Mouse (Mus musculus): ENCODE measurements around the gene Bcl11b. TPM values are rescaled to one million over a fixed set of nuclear protein-coding genes. Genes with fewer than 3 reads are reported as not detected.

Bcl11b gene
- total and polyA plus RNA-seq, 2 experiments from 2014 or later: 70.1 to 122 TPM

DNA sequence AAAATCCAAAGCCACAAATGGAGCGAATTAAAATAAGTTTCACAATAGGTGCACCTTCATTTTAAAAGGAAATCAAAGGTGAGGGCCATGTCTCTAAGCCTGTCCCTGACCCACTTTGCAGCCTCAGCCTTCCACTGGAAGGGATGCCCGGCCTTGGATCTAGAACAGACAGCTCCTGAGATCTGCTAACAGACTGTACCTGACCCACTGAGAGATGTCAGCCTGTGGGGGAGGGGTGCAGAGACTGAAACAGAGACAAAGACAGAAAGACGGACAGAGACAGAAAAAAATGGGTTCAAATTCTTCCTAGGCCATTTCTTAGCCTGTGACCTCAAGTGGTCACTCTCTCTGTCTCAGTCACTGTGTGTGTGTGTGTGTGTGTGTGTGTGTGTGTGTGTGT lies 35.1 kb downstream of the Bcl11b start:
- ATAC-seq: no peak
- Histone ChIP-seq H3K4me1 (ENCODE audit: insufficient read depth) (peaks cover 30% of the 10 kb centered on the region; the same call in 1 of the 2 replicates), H3K9ac (no peak overlapping the region), H3K4me3 (ENCODE audit: low read depth, low read length) (no peak overlapping the region), H3K27me3 (ENCODE audit: insufficient read depth, low read length) (no peaks in the 10 kb centered on the region), H3K36me3 (ENCODE audit: insufficient read depth) (no peaks in the 10 kb centered on the region), H3K4me2 (ENCODE audit: low read depth) (no peak overlapping the region), H3K27ac (ENCODE audit: low read depth, low read length) (peak overlapping the region; percentile 9; the same call in 1 of the 2 replicates), H3K9me3 (ENCODE audit: low read length) (no peaks in the 10 kb centered on the region)
- DNase-seq: no peak
- WGBS: 70% methylated on average over 3 of the region's 3 CpGs
- TF ChIP-seq CTCF (IDR thresholded peaks at IDR 0.05; ENCODE audit: low read depth): no peak

DNA sequence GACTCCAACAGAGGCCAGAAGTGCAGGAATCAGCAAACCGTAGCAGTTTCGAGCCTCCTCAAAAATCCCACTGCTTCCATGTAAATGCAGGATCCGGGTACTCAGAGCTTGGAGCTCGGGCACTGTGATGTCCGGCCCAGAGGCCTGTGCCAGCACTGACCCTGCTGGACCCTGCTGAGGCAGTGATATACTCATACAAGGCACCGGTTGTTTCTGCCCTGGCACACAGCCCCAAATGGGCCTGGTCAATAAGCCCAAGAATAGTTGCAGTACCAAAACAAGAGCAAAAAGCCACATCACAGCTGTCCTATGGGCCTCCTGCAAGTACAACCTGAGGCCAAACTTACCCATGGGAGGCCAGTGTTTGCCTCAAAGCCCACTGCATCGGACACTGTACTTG lies 36.4 kb downstream of the Bcl11b start:
- WGBS: 69% methylated on average over 7 of the region's 7 CpGs
- TF ChIP-seq CTCF (IDR thresholded peaks at IDR 0.05; ENCODE audit: low read depth): no peak
- Histone ChIP-seq H3K27ac (ENCODE audit: low read depth, low read length) (no peak overlapping the region), H3K27me3 (ENCODE audit: insufficient read depth, low read length) (no peaks in the 10 kb centered on the region), H3K9ac (no peak overlapping the region), H3K9me3 (ENCODE audit: low read length) (no peaks in the 10 kb centered on the region), H3K4me1 (ENCODE audit: insufficient read depth) (peaks cover 22% of the 10 kb centered on the region; the same call in 1 of the 2 replicates), H3K36me3 (ENCODE audit: insufficient read depth) (no peaks in the 10 kb centered on the region), H3K4me2 (ENCODE audit: low read depth) (no peak overlapping the region), H3K4me3 (ENCODE audit: low read depth, low read length) (no peak overlapping the region)
- ATAC-seq (no peak), DNase-seq (no peak)

DNA sequence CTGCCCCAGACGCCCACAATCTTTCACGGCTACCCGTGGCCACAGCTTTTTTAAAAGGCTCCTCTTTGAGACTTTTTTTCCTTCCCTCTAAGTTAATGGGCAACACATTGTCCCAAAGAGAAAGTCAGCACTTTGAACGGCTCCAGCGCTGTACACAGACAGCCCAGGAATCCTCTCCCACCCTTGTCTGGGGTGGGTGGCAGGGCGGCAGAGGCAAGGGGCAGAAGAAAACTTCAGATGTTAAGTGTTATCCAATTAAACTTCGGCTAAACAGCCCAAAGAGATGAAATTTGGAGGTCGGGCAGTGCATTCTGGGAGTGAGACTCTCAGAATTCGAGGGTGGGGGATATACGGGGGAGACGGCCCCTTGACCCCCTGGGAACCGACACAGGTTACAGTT lies 38.3 kb downstream of the Bcl11b start:
- H3K36me3 ChIP-seq (ENCODE audit: insufficient read depth): no peaks in the 10 kb centered on the region
- WGBS: 77% methylated on average over 12 of the region's 12 CpGs
- no peak overlapping the region for H3K27ac ChIP-seq (ENCODE audit: low read depth, low read length)
- H3K27me3 ChIP-seq (ENCODE audit: insufficient read depth, low read length): no peaks in the 10 kb centered on the region
- ATAC-seq: no peak
- peaks cover 28% of the 10 kb centered on the region; the same call in 1 of the 2 replicates for H3K4me1 ChIP-seq (ENCODE audit: insufficient read depth)
- no peak overlapping the region for H3K4me2 ChIP-seq (ENCODE audit: low read depth)
- DNase-seq: no peak
- no peak for TF ChIP-seq CTCF (IDR thresholded peaks at IDR 0.05; ENCODE audit: low read depth)
- H3K9ac ChIP-seq: no peak overlapping the region
- H3K9me3 ChIP-seq (ENCODE audit: low read length): no peaks in the 10 kb centered on the region
- no peak overlapping the region for H3K4me3 ChIP-seq (ENCODE audit: low read depth, low read length)

DNA sequence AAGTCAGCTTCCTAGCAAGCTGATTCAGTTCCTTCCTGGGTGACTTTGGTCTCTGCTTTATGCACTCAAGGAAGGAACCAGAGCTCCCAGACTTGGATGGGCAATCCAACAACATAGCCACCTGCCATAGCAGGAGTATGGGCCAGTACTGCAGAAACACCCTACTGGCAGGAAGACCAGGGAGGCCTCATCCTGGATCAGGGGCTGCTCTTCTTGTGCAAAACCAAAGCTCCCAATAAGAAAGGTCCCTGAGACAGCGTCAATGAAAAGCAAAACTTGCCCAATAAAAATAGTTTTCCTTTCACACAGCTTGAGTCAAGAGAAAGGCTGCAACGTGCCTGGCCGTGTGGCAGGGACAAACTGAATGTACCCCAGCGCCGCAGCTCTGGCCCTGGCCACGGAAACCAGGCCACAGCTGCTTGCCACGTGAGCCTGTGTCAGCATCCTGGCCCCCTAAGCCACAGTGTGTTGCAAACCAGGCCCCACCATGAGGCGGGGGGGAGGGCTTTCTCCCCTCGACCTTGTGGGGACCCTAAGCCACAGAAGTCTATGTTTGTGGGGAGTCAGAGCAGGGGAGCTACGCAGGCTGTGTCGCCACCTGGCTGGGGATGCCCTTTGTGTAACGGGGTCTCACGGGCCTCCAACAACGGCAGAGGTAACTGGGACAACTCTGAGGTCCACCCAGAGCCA lies 38.9 kb downstream of the Bcl11b start:
- WGBS: 73% methylated on average over 14 of the region's 14 CpGs
- Histone ChIP-seq H3K4me2 (ENCODE audit: low read depth) (no peak overlapping the region), H3K9me3 (ENCODE audit: low read length) (no peaks in the 10 kb centered on the region), H3K4me1 (ENCODE audit: insufficient read depth) (peaks cover 28% of the 10 kb centered on the region; the same call in 1 of the 2 replicates), H3K27ac (ENCODE audit: low read depth, low read length) (0 out of 2 replicates have a peak overlapping the region, but pooled peaks have one; percentile 21), H3K27me3 (ENCODE audit: insufficient read depth, low read length) (no peaks in the 10 kb centered on the region), H3K4me3 (ENCODE audit: low read depth, low read length) (no peak overlapping the region), H3K36me3 (ENCODE audit: insufficient read depth) (no peaks in the 10 kb centered on the region), H3K9ac (no peak overlapping the region)
- no peak for DNase-seq
- ATAC-seq: no peak
- TF ChIP-seq CTCF (IDR thresholded peaks at IDR 0.05; ENCODE audit: low read depth): no peak

DNA sequence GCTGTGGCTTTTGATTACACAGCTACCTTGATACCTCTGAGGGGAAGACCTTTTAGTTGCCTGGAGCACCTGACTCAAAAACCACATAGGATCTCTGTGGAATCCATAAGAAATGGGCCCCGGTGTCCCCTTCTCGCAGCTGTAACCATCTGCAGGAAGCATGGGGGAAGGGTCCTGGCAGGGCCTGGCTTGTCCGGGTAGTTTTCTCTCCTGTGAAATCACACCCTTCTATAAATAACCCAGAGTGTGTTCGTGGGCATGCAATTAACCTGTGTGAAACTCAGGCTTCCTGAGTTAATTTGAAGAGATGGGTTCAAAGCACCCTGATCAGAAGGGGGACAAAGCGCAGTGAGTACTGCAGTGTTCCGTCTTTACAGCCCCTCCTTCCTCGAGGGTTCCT lies 40.5 kb downstream of the Bcl11b start:
- Histone ChIP-seq H3K4me3 (ENCODE audit: low read depth, low read length) (no peak overlapping the region), H3K36me3 (ENCODE audit: insufficient read depth) (no peaks in the 10 kb centered on the region), H3K9me3 (ENCODE audit: low read length) (no peaks in the 10 kb centered on the region), H3K27me3 (ENCODE audit: insufficient read depth, low read length) (no peaks in the 10 kb centered on the region), H3K9ac (no peak overlapping the region), H3K27ac (ENCODE audit: low read depth, low read length) (peak overlapping the region; percentile 64; the same call in 1 of the 2 replicates), H3K4me2 (ENCODE audit: low read depth) (no peak overlapping the region), H3K4me1 (ENCODE audit: insufficient read depth) (peaks cover 28% of the 10 kb centered on the region; the same call in 1 of the 2 replicates)
- ATAC-seq: no peak
- TF ChIP-seq CTCF (IDR thresholded peaks at IDR 0.05; ENCODE audit: low read depth): no peak
- 23% methylated on average over 7 of the region's 7 CpGs for WGBS
- DNase-seq: no peak

DNA sequence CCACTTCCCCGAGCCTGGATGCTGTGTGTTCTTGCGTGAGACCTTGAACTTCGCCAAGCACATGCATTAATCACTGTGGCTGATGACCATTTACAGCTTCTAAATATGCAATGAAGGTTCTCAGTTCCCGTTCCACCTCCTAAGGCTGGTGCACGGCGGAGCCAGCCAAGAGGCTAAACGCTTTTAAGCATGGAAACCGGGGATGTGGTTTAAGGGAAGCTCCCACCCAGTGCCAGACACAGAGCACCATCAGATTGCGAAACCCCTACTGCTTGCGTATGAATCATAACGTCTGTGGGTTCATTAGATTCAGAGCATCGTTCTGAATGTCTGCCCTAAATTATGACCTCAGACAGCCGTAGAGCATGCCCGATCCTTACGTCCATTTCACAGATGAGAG lies 41.6 kb downstream of the Bcl11b start:
- DNase-seq (no peak), ATAC-seq (no peak)
- peak overlapping the region; percentile 40; the same call in 1 of the 2 replicates for H3K27ac ChIP-seq (ENCODE audit: low read depth, low read length)
- peak overlapping the region; percentile 17; the same call in 1 of the 2 replicates for H3K4me2 ChIP-seq (ENCODE audit: low read depth)
- 47% methylated on average over 15 of the region's 15 CpGs for WGBS
- no peak overlapping the region for H3K4me3 ChIP-seq (ENCODE audit: low read depth, low read length)
- no peak for TF ChIP-seq CTCF (IDR thresholded peaks at IDR 0.05; ENCODE audit: low read depth)
- peaks cover 28% of the 10 kb centered on the region; the same call in 1 of the 2 replicates for H3K4me1 ChIP-seq (ENCODE audit: insufficient read depth)
- H3K36me3 ChIP-seq (ENCODE audit: insufficient read depth): no peaks in the 10 kb centered on the region
- H3K9me3 ChIP-seq (ENCODE audit: low read length): no peaks in the 10 kb centered on the region
- 0 out of 2 replicates have a peak overlapping the region, but pooled peaks have one; percentile 25 for H3K9ac ChIP-seq
- no peaks in the 10 kb centered on the region for H3K27me3 ChIP-seq (ENCODE audit: insufficient read depth, low read length)

DNA sequence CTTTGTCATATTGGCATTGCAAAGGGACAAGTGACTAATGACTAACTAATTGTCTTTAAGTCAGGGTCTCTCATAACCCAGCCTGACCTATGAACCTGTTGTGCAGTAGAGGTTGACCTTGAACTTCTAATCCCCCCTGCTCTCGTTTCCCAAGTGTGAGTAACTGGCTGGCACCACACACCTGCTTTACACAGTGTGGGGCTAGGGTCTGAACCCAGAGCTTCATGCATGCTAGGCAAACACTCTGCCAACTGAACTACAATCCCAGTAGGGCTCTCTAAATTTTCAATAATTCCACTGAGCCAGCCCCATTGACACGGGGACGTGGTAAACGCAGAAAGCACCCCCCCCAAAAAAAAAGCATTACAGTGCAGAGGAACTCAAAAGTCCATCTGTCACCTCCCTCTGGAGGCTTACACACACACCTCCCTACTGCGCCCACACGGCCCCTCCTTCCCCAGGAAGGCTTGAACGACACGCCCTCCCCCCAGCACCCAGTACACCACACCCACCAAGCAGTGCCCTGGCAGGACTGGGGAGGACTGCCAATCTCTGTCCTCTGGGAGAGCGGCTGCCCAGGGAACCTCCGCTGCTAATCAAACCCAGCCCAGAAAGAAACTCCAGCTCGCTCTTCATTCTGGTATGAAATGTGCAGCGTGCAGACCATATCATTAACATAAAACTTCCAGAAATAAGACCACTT lies 42.5 kb downstream of the Bcl11b start:
- peak; percentile 58 for ATAC-seq
- H3K27me3 ChIP-seq (ENCODE audit: insufficient read depth, low read length): no peaks in the 10 kb centered on the region
- peak overlapping the region; percentile 54; the same call in 1 of the 2 replicates for H3K27ac ChIP-seq (ENCODE audit: low read depth, low read length)
- no peak for DNase-seq
- H3K4me2 ChIP-seq (ENCODE audit: low read depth): peak overlapping the region; percentile 17; the same call in 1 of the 2 replicates
- H3K36me3 ChIP-seq (ENCODE audit: insufficient read depth): no peaks in the 10 kb centered on the region
- no peak overlapping the region for H3K9ac ChIP-seq
- 22% methylated on average over 12 of the region's 12 CpGs for WGBS
- H3K9me3 ChIP-seq (ENCODE audit: low read length): no peaks in the 10 kb centered on the region
- TF ChIP-seq CTCF (IDR thresholded peaks at IDR 0.05; ENCODE audit: low read depth): no peak
- no peak overlapping the region for H3K4me3 ChIP-seq (ENCODE audit: low read depth, low read length)
- peaks cover 28% of the 10 kb centered on the region; the same call in 1 of the 2 replicates for H3K4me1 ChIP-seq (ENCODE audit: insufficient read depth)

Data from forebrain, postnatal 0 days (tissue).